Mouse (Mus musculus): ENCODE results near the gene 2210016F16Rik. TPM values are rescaled to one million over a fixed set of nuclear protein-coding genes. Genes with fewer than 3 reads are reported as not detected.

Gene 2210016F16Rik
- polyA plus RNA-seq, 1 experiment from 2014 or later = 29.1 TPM

DNA sequence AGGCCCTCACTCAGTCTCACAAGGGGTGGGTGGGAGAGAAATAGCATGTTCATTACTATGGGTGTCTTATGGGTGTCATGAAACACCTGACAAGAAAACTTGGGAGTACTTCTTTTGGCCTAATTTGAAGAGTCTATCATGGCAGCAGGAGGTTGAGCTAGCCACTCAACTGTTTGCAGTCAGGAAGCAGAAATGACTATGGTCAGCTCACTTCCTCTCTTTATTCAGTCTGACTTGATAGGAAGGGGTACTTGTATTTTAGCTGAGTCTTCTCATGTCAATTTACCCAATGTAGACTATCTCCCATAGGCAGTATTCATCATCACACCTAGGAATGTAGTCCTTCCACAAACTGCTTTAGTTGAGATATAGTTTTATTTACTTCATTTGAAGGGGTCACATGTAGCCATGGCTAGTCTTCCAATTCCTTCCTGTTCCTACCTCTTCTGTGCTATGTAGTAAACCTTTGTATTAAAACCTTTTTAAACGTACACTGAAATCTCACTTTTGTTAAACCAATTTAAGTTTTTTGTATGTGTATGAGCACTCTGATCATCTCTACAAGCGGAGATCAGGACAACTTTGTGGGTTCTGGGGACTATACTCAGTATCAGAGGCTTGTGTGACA lies 4.4 kb upstream of the 2210016F16Rik start:
- Histone ChIP-seq H3K9ac (ENCODE audit: low read depth, low read length) (no peak overlapping the region), H3K4me2 (ENCODE audit: low read depth, low read length) (no peak overlapping the region), H3K27ac (replicated peaks; ENCODE audit: low read depth, low read length) (no peak overlapping the region), H3K27me3 (replicated peaks; ENCODE audit: control insufficient read depth, insufficient read depth, low read length) (no peaks in the 10 kb centered on the region), H3K4me3 (ENCODE audit: low read depth, low read length) (no peak overlapping the region), H3K36me3 (ENCODE audit: control insufficient read depth, insufficient read depth, low read length) (peaks cover 43% of the 10 kb centered on the region), H3K9me3 (ENCODE audit: control insufficient read depth, low read length) (no peaks in the 10 kb centered on the region), H3K4me1 (ENCODE audit: control insufficient read depth, insufficient read depth, low read length) (no peaks in the 10 kb centered on the region)
- ATAC-seq (ENCODE audit: low read depth) (no peak), DNase-seq (ENCODE audit: low spot score) (no peak)
- 74% methylated on average over 2 of the region's 2 CpGs for WGBS

DNA sequence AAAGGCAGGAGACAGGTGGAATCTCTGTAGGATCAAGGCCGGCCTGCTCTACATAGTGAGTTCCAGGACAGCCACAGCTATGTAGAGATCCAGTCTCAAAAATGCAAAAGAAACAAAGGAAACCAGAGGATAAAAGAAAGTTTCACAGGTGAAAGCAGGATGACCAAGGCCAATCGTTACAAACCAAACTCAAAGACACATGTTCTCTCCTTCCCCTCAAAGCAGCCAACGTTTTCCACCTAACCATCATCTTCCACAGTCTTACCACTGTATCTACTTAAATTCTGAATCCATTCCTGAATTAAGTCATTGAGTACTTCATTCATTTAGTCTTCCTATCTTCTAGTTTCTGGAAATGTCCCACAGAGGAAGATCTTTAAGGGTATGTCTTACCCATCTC lies 3.4 kb upstream of the 2210016F16Rik start:
- ATAC-seq (ENCODE audit: low read depth) (no peak), DNase-seq (ENCODE audit: low spot score) (no peak)
- 58% methylated on average over 3 of the region's 3 CpGs for WGBS
- H3K4me3 ChIP-seq (ENCODE audit: low read depth, low read length) = no peak overlapping the region
- H3K27ac ChIP-seq (replicated peaks; ENCODE audit: low read depth, low read length) = no peak overlapping the region
- no peaks in the 10 kb centered on the region for H3K27me3 ChIP-seq (replicated peaks; ENCODE audit: control insufficient read depth, insufficient read depth, low read length)
- no peak overlapping the region for H3K4me2 ChIP-seq (ENCODE audit: low read depth, low read length)
- H3K4me1 ChIP-seq (ENCODE audit: control insufficient read depth, insufficient read depth, low read length) = no peaks in the 10 kb centered on the region
- H3K9ac ChIP-seq (ENCODE audit: low read depth, low read length) = no peak overlapping the region
- H3K9me3 ChIP-seq (ENCODE audit: control insufficient read depth, low read length) = no peaks in the 10 kb centered on the region
- peaks cover 33% of the 10 kb centered on the region for H3K36me3 ChIP-seq (ENCODE audit: control insufficient read depth, insufficient read depth, low read length)

DNA sequence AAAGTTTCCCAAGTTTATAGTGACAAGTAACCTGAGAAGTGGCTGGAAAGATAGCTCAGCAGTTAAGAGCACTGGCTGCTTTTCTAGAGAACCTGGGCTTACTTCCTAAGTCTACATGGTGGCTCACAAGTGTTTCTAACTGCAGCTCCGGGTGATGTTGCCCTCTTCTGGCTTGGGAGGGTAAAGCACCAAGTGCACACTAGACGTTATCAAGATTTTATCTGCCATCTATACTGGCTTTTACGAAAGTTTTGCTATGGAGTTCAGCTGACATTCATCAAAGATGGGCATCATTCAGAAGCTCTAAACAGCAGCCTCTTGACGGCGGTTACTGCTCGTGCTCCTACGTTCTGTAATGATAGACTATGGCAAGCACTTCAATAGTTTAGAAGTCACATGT lies 2.9 kb upstream of the 2210016F16Rik start:
- ATAC-seq (ENCODE audit: low read depth) = peak; percentile 70
- Histone ChIP-seq H3K4me3 (ENCODE audit: low read depth, low read length) (no peak overlapping the region), H3K4me2 (ENCODE audit: low read depth, low read length) (no peak overlapping the region), H3K27me3 (replicated peaks; ENCODE audit: control insufficient read depth, insufficient read depth, low read length) (no peaks in the 10 kb centered on the region), H3K9ac (ENCODE audit: low read depth, low read length) (no peak overlapping the region), H3K4me1 (ENCODE audit: control insufficient read depth, insufficient read depth, low read length) (no peaks in the 10 kb centered on the region), H3K36me3 (ENCODE audit: control insufficient read depth, insufficient read depth, low read length) (peaks cover 30% of the 10 kb centered on the region), H3K9me3 (ENCODE audit: control insufficient read depth, low read length) (no peaks in the 10 kb centered on the region), H3K27ac (replicated peaks; ENCODE audit: low read depth, low read length) (no peak overlapping the region)
- peak; percentile 81 for DNase-seq (ENCODE audit: low spot score)
- 16% methylated on average over 7 of the region's 7 CpGs for WGBS

DNA sequence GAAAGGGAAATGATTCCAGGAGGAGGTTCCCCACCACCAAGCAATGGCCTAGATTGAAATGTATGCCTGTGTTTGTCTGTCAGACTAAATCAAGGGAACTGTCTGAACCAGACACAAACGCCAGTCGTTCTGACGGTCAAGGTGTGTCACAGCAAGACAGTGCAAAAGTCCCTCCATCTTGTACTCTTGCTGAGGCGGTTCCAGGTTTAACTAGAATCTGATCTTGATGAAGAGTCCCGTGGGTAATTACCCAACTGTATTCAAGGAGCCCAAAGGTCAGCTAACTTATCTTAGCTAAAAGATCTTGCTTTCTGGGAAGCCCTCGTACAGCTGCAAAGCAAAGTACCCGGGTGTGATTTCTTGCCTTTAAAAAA lies 509 bp upstream of the 2210016F16Rik start:
- WGBS = 74% methylated on average over 7 of the region's 7 CpGs
- Histone ChIP-seq H3K9me3 (ENCODE audit: control insufficient read depth, low read length) (peaks cover 15% of the 10 kb centered on the region), H3K4me1 (ENCODE audit: control insufficient read depth, insufficient read depth, low read length) (no peaks in the 10 kb centered on the region), H3K27me3 (replicated peaks; ENCODE audit: control insufficient read depth, insufficient read depth, low read length) (no peaks in the 10 kb centered on the region), H3K4me2 (ENCODE audit: low read depth, low read length) (peak overlapping the region; percentile 92), H3K27ac (replicated peaks; ENCODE audit: low read depth, low read length) (peak overlapping the region; percentile 40; the same call in 1 of the 2 replicates), H3K9ac (ENCODE audit: low read depth, low read length) (peak overlapping the region; percentile 86), H3K36me3 (ENCODE audit: control insufficient read depth, insufficient read depth, low read length) (peaks cover 29% of the 10 kb centered on the region), H3K4me3 (ENCODE audit: low read depth, low read length) (peak overlapping the region; percentile 80)
- DNase-seq (ENCODE audit: low spot score) (no peak), ATAC-seq (ENCODE audit: low read depth) (no peak)

DNA sequence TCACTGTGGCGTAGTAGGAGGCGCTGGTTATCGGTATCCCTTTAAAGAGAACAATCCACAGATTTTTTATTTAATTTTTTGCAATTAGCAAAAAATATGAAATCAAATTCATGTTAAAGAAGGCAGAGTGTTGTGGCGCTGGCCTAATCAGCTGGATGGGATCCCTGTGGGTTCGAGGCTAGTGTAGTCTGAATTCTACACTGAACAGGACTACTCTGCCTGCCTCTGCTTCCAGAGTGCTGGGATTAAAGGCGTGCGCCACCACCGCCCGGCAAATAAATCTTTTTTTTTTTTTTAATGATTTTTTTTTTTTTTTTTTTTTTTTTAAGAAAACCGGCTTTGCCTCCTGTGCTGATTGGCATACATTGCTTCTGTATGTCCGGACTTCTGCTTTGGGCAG lies 654 bp downstream of the 2210016F16Rik start:
- peak; percentile 23; the same call in 1 of the 2 replicates for ATAC-seq (ENCODE audit: low read depth)
- H3K4me3 ChIP-seq (ENCODE audit: low read depth, low read length) = peak overlapping the region; percentile 80
- H3K9me3 ChIP-seq (ENCODE audit: control insufficient read depth, low read length) = peaks cover 26% of the 10 kb centered on the region
- DNase-seq (ENCODE audit: low spot score) = no peak
- H3K27ac ChIP-seq (replicated peaks; ENCODE audit: low read depth, low read length) = no peak overlapping the region
- H3K27me3 ChIP-seq (replicated peaks; ENCODE audit: control insufficient read depth, insufficient read depth, low read length) = no peaks in the 10 kb centered on the region
- H3K4me2 ChIP-seq (ENCODE audit: low read depth, low read length) = peak overlapping the region; percentile 92
- H3K36me3 ChIP-seq (ENCODE audit: control insufficient read depth, insufficient read depth, low read length) = peaks cover 27% of the 10 kb centered on the region
- 43% methylated on average over 11 of the region's 11 CpGs for WGBS
- peak overlapping the region; percentile 86 for H3K9ac ChIP-seq (ENCODE audit: low read depth, low read length)
- H3K4me1 ChIP-seq (ENCODE audit: control insufficient read depth, insufficient read depth, low read length) = no peaks in the 10 kb centered on the region

DNA sequence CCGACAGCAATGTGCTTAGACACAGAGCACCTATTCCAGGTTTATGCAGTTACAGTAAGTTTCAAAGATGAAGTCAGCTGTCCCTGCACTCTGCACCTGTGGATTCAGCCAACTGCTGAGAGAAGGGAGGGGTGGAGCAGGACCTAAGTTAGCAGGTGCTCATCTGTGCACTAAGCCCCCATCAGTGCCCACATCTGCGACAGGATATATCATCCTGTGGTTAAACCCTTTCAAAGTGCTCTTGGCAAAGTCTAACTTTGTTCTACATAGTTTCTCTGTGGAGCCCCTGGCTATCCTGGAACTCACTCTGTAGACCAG lies 11.9 kb downstream of the 2210016F16Rik start:
- no peaks in the 10 kb centered on the region for H3K27me3 ChIP-seq (replicated peaks; ENCODE audit: control insufficient read depth, insufficient read depth, low read length)
- no peak overlapping the region for H3K4me2 ChIP-seq (ENCODE audit: low read depth, low read length)
- H3K36me3 ChIP-seq (ENCODE audit: control insufficient read depth, insufficient read depth, low read length) = no peaks in the 10 kb centered on the region
- no peak for DNase-seq (ENCODE audit: low spot score)
- no peak overlapping the region for H3K9ac ChIP-seq (ENCODE audit: low read depth, low read length)
- ATAC-seq (ENCODE audit: low read depth) = no peak
- H3K4me1 ChIP-seq (ENCODE audit: control insufficient read depth, insufficient read depth, low read length) = no peaks in the 10 kb centered on the region
- H3K9me3 ChIP-seq (ENCODE audit: control insufficient read depth, low read length) = peaks cover 5% of the 10 kb centered on the region; the same call in 1 of the 2 replicates
- no peak overlapping the region for H3K4me3 ChIP-seq (ENCODE audit: low read depth, low read length)
- no peak overlapping the region for H3K27ac ChIP-seq (replicated peaks; ENCODE audit: low read depth, low read length)
- 78% methylated on average over 2 of the region's 2 CpGs for WGBS

DNA sequence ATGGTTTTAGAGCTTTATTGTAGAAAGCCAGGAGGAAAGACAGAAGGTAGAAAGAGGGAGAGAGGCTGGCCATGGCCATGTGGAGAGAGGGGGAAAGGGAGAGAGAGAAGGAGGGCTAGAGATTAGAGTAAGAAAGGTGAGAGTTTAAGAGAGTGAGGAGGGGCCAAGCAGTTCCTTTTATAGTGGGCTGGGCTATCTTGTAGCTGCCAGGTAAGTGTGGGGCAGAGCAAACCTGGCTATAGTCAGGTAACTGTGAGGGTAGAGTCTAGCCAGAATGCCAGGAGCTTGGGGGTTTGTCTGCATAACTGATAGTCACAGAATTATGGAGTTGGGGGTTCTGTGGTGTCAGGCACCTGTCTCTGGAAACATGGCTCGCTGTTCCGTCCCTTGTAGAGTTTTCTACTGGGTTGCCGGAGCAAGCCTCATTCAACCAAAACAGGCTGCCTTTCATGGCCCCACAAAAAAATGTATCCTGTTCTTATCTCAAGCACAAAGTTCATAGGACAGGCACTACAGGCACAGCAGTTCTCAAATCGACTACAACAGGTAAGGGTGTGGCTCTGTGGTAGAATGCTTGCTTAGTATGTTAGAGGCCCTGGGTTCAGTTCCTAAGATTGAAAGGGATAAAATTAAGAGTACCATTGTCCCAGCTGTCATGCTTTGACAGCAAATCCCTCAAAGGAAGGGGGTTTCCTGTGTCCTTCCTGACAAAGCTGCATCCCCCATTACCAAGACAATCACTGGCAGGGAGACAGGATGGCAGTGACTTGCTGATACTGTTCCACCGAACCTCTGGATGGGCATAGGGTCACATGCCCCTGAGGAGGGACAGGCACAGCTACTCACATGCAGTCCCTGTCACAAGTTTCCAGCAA lies 12.5 kb downstream of the 2210016F16Rik start:
- no peak overlapping the region for H3K4me2 ChIP-seq (ENCODE audit: low read depth, low read length)
- H3K4me3 ChIP-seq (ENCODE audit: low read depth, low read length) = no peak overlapping the region
- no peaks in the 10 kb centered on the region for H3K4me1 ChIP-seq (ENCODE audit: control insufficient read depth, insufficient read depth, low read length)
- no peaks in the 10 kb centered on the region for H3K36me3 ChIP-seq (ENCODE audit: control insufficient read depth, insufficient read depth, low read length)
- no peak overlapping the region for H3K9ac ChIP-seq (ENCODE audit: low read depth, low read length)
- no peak for DNase-seq (ENCODE audit: low spot score)
- no peak for ATAC-seq (ENCODE audit: low read depth)
- no peaks in the 10 kb centered on the region for H3K27me3 ChIP-seq (replicated peaks; ENCODE audit: control insufficient read depth, insufficient read depth, low read length)
- peaks cover 5% of the 10 kb centered on the region; the same call in 1 of the 2 replicates for H3K9me3 ChIP-seq (ENCODE audit: control insufficient read depth, low read length)
- 76% methylated on average over 5 of the region's 5 CpGs for WGBS
- no peak overlapping the region for H3K27ac ChIP-seq (replicated peaks; ENCODE audit: low read depth, low read length)

DNA sequence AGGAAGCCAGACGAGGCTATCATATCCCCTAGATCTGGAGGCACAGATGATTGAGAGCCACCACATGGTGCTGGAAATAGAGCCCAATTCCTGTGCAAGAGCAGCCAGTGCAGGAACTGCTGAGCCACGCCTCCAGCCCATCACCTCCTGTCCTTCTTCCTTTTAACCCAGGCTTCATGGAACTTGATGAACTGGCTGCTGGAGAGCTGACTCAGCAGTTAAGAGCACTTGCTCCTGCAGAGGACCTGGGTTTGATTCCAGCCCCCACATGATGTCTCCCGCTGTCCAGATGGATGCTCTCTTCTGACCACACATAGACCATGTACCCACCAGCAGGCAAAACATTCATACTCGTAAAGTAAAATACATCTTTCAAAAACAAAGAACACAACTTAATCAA lies 16.2 kb downstream of the 2210016F16Rik start:
- 65% methylated on average over 4 of the region's 4 CpGs for WGBS
- H3K9ac ChIP-seq (ENCODE audit: low read depth, low read length) = no peak overlapping the region
- no peak overlapping the region for H3K4me3 ChIP-seq (ENCODE audit: low read depth, low read length)
- no peaks in the 10 kb centered on the region for H3K9me3 ChIP-seq (ENCODE audit: control insufficient read depth, low read length)
- ATAC-seq (ENCODE audit: low read depth) (no peak), DNase-seq (ENCODE audit: low spot score) (no peak)
- H3K4me2 ChIP-seq (ENCODE audit: low read depth, low read length) = no peak overlapping the region
- no peak overlapping the region for H3K27ac ChIP-seq (replicated peaks; ENCODE audit: low read depth, low read length)
- H3K27me3 ChIP-seq (replicated peaks; ENCODE audit: control insufficient read depth, insufficient read depth, low read length) = no peaks in the 10 kb centered on the region
- no peaks in the 10 kb centered on the region for H3K36me3 ChIP-seq (ENCODE audit: control insufficient read depth, insufficient read depth, low read length)
- H3K4me1 ChIP-seq (ENCODE audit: control insufficient read depth, insufficient read depth, low read length) = no peaks in the 10 kb centered on the region

DNA sequence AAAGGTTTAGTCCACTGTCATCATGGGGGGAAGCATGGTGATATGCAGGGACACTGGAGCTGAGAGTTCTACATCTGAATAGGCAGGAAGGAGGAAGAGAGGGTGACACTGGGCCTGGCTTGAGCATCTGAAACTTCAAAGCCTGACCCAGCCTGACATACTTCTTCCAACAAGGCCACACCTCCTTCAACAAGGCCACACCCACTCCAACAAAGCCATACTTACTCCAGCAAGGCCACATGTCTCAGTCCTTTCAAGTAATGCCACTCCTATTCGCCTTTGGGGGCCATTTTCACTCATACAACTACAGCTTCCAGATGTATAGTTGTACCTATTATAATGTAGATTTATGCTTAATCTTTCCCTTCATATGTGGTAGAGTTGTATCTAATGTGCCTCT lies 17.4 kb downstream of the 2210016F16Rik start:
- Histone ChIP-seq H3K36me3 (ENCODE audit: control insufficient read depth, insufficient read depth, low read length) (no peaks in the 10 kb centered on the region), H3K27ac (replicated peaks; ENCODE audit: low read depth, low read length) (no peak overlapping the region), H3K9me3 (ENCODE audit: control insufficient read depth, low read length) (no peaks in the 10 kb centered on the region), H3K4me3 (ENCODE audit: low read depth, low read length) (no peak overlapping the region), H3K27me3 (replicated peaks; ENCODE audit: control insufficient read depth, insufficient read depth, low read length) (no peaks in the 10 kb centered on the region), H3K4me1 (ENCODE audit: control insufficient read depth, insufficient read depth, low read length) (no peaks in the 10 kb centered on the region), H3K4me2 (ENCODE audit: low read depth, low read length) (no peak overlapping the region), H3K9ac (ENCODE audit: low read depth, low read length) (no peak overlapping the region)
- 63% methylated on average over 1 of the region's 1 CpGs for WGBS
- DNase-seq (ENCODE audit: low spot score) (no peak), ATAC-seq (ENCODE audit: low read depth) (no peak)
